ENCODE assay signal across 8 mouse cellular contexts in the genomic region with DNA sequence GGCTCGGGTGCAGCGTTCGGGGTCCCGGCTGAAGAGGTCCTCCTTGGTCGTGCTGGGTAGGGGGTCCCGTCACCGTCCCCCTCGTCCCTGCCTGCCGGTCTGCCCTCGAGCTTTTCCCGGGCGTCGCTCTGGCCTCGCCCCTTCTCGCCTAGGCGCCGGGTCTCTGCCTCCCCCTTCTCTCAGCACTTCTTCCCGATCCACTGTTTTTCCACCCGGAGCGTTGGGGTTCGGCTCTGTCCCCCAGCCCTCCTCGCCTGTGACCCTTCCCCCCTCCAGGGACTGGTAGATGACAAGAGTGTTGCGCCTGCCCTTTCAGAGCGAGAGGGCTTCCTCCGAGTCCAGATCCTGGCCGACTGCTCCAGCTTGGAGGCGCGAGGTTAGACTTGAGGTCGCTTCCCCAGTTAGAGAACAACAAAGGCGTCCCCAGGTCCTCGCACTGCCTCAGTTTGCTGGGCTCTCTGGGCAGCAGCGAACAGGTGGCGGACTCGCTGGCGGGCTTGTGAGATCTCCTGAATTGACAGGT. TPM values are rescaled to one million over a fixed set of nuclear protein-coding genes. Genes with fewer than 3 reads are reported as not detected.
DNase-seq lines count a peak whose midpoint lies in the region; ATAC-seq and TF ChIP-seq lines count a peak whose summit lies in the region.

No protein-coding gene starts in this region.

- no peak for TF ChIP-seq CTCF in C2C12 (IDR thresholded peaks at IDR 0.05; ENCODE audit: control insufficient read depth, insufficient read depth, insufficient read length)

- peak; percentile 36 for ATAC-seq in heart, embryonic 14.5 days (ENCODE audit: insufficient number of reproducible peaks, insufficient read depth, low FRiP score, low read depth)
- peak; percentile 51 for ATAC-seq in liver, embryonic 12.5 days
- peak; percentile 70 for ATAC-seq in neural tube, embryonic 13.5 days (ENCODE audit: low read depth)

- peak overlapping the region; percentile 51 for H3K27ac ChIP-seq in brown adipose tissue, adult 24 weeks (replicated peaks; ENCODE audit: low read depth, low read length)
- H3K27ac ChIP-seq in heart, embryonic 14.5 days (replicated peaks in 1 of 2; ENCODE audit: control insufficient read depth in 1 of 2, insufficient read depth in 1 of 2, low read depth in 2 of 2, low read length in 2 of 2): peak overlapping the region; percentile 60 to 87
- H3K27ac ChIP-seq in liver, embryonic 12.5 days: peak overlapping the region; percentile 91
- peak overlapping the region; percentile 86 for H3K27ac ChIP-seq in neural tube, embryonic 13.5 days (replicated peaks)

- no peaks in the 10 kb centered on the region for H3K9me3 ChIP-seq in heart, embryonic 14.5 days (ENCODE audit: control insufficient read depth, low read length)
- H3K9me3 ChIP-seq in liver, embryonic 12.5 days (replicated peaks): no peaks in the 10 kb centered on the region
- no peaks in the 10 kb centered on the region for H3K9me3 ChIP-seq in neural tube, embryonic 13.5 days

- H3K27me3 ChIP-seq in C2C12 (ENCODE audit: control insufficient read depth, insufficient read depth, insufficient read length): no peaks in the 10 kb centered on the region
- H3K27me3 ChIP-seq in heart, embryonic 14.5 days (ENCODE audit: control insufficient read depth, insufficient read depth, low read length): no peaks in the 10 kb centered on the region
- H3K27me3 ChIP-seq in liver, embryonic 12.5 days (replicated peaks): no peaks in the 10 kb centered on the region
- H3K27me3 ChIP-seq in neural tube, embryonic 13.5 days: no peaks in the 10 kb centered on the region

- H3K79me2 ChIP-seq in C2C12 (ENCODE audit: control insufficient read depth, insufficient read depth): peaks cover 55% of the 10 kb centered on the region

- peak overlapping the region; percentile 92 for H3K4me2 ChIP-seq in heart, embryonic 14.5 days (ENCODE audit: low read length)
- peak overlapping the region; percentile 83 for H3K4me2 ChIP-seq in liver, embryonic 12.5 days
- H3K4me2 ChIP-seq in neural tube, embryonic 13.5 days: peak overlapping the region; percentile 80

- DNase-seq in heart, adult 8-10 months (ENCODE audit: low spot score): peak; percentile 36
- DNase-seq in heart, adult 11 months: no peak
- no peak for DNase-seq in Muller cell, postnatal 12 days (ENCODE audit: inconsistent ontology term)

- H3K9ac ChIP-seq in heart, embryonic 14.5 days (ENCODE audit: low read length): peak overlapping the region; percentile 87
- peak overlapping the region; percentile 95 for H3K9ac ChIP-seq in liver, embryonic 12.5 days
- peak overlapping the region; percentile 91 for H3K9ac ChIP-seq in neural tube, embryonic 13.5 days

- peaks cover 6% of the 10 kb centered on the region for H3K36me3 ChIP-seq in C2C12 (ENCODE audit: control insufficient read depth, insufficient read depth)
- H3K36me3 ChIP-seq in heart, embryonic 14.5 days (ENCODE audit: control insufficient read depth, insufficient read depth, low read length): peaks cover 11% of the 10 kb centered on the region
- H3K36me3 ChIP-seq in liver, embryonic 12.5 days: peaks cover 28% of the 10 kb centered on the region
- peaks cover 11% of the 10 kb centered on the region for H3K36me3 ChIP-seq in neural tube, embryonic 13.5 days

- under 1% methylated on average over 35 of the region's 35 CpGs for WGBS in heart, embryonic 14.5 days
- under 1% methylated on average over 35 of the region's 35 CpGs for WGBS in liver, embryonic 12.5 days (ENCODE audit: insufficient replicate concordance)
- under 1% methylated on average over 35 of the region's 35 CpGs for WGBS in neural tube, embryonic 13.5 days

- peaks cover 46% of the 10 kb centered on the region for H3K79me3 ChIP-seq in C2C12 (ENCODE audit: low read depth)

- H3K4me1 ChIP-seq in brown adipose tissue, adult 24 weeks (ENCODE audit: control insufficient read depth, insufficient read depth, insufficient read length, low read length): no peaks in the 10 kb centered on the region; the same call in 1 of the 2 replicates
- peaks cover 2 to 11% of the 10 kb centered on the region in 2 experiments; a peak in 2 of 4 replicates for H3K4me1 ChIP-seq in heart, embryonic 14.5 days (ENCODE audit: control insufficient read depth in 2 of 2, insufficient read depth in 2 of 2, low read length in 2 of 2)
- H3K4me1 ChIP-seq in liver, embryonic 12.5 days: peaks cover 25% of the 10 kb centered on the region
- peaks cover 22% of the 10 kb centered on the region for H3K4me1 ChIP-seq in neural tube, embryonic 13.5 days (replicated peaks)

- peak overlapping the region; percentile 89 for H3K4me3 ChIP-seq in C2C12 (ENCODE audit: insufficient read depth, poor library complexity, severe bottlenecking)
- H3K4me3 ChIP-seq in brown adipose tissue, adult 24 weeks (ENCODE audit: insufficient read depth, low read depth, low read length): peak overlapping the region; percentile 88
- H3K4me3 ChIP-seq in heart, embryonic 14.5 days (ENCODE audit: control insufficient read depth in 1 of 2, insufficient read depth in 1 of 2, low read depth in 1 of 2, low read length in 2 of 2): peak overlapping the region; percentile 81 to 86
- H3K4me3 ChIP-seq in liver, embryonic 12.5 days: peak overlapping the region; percentile 99
- H3K4me3 ChIP-seq in neural tube, embryonic 13.5 days: peak overlapping the region; percentile 99

- peak overlapping the region; percentile 91 for H3ac ChIP-seq in C2C12 (ENCODE audit: control insufficient read depth, insufficient read length, low read depth)

TF ChIP-seq in C2C12, 6 proteins besides CTCF, POLR2A, EP300 and RAD21:
- no peak for TF ChIP-seq FOSL1 (IDR thresholded peaks at IDR 0.05; ENCODE audit: insufficient read depth, low read length, poor library complexity, severe bottlenecking)
- TF ChIP-seq USF1 (IDR thresholded peaks at IDR 0.05; ENCODE audit: low read depth): no peak
- TF ChIP-seq MYOD1 (IDR thresholded peaks at IDR 0.05; ENCODE audit: control insufficient read depth, insufficient read length, low read depth): peak; percentile 14
- no peak for TF ChIP-seq CEBPB (IDR thresholded peaks at IDR 0.05; ENCODE audit: low read depth)

RNA-seq across cellular contexts. Expression of a gene that starts 0.5 kb away (rescaled TPM):
- 10 to 100 TPM; 28.7 to 34.2 (median 30.2) TPM for total RNA-seq in heart, adult 8-10 months (2022)
- polyA plus RNA-seq in C2C12 (2012; fragmentation: generic; extraction: Trizol): 23.0 TPM
- 13.8 and 20.5 TPM in 2 replicates for polyA plus RNA-seq in brown adipose tissue, adult 24 weeks (2012; ENCODE audit: insufficient read depth, insufficient read length, missing spikeins)
- polyA plus RNA-seq in heart, embryonic 14.5 days (2014; fragmentation: Nextera tagmentation; extraction: Ambion mirVana): 19.2 and 20.2 TPM in 2 replicates
- 21.1 and 25.6 TPM in 2 replicates for polyA plus RNA-seq in liver, embryonic 12.5 days (2016; fragmentation: Nextera tagmentation; extraction: Ambion mirVana)
- 14.3 and 21.7 TPM in 2 replicates for polyA plus RNA-seq in neural tube, embryonic 13.5 days (2015; fragmentation: Nextera tagmentation; extraction: Ambion mirVana)
